ENCODE assay signal across 8 mouse cellular contexts in genomic region chr15:98832161-98833058, GRCm38 (mm10). TPM values are rescaled to one million over a fixed set of nuclear protein-coding genes. Genes with fewer than 3 reads are reported as not detected.
DNase-seq lines count a peak whose midpoint lies in the region; ATAC-seq and TF ChIP-seq lines count a peak whose summit lies in the region.

No protein-coding gene starts in this region.

- no peak overlapping the region for H3K4me3 ChIP-seq in kidney, adult 2 months (ENCODE audit: insufficient read depth, low read depth, low read length)
- 0 out of 2 replicates have a peak overlapping the region, but pooled peaks have one; percentile 79 for H3K4me3 ChIP-seq in hindbrain, embryonic 14.5 days (replicated peaks; ENCODE audit: low read length)

- DNase-seq in kidney, adult 2 months, result no peak
- DNase-seq in kidney, postnatal 25 days, result no peak
- DNase-seq in MN1 (ENCODE audit: low spot score), result peak; percentile 67
- DNase-seq in hindbrain, embryonic 14.5 days (ENCODE audit: low spot score), result no peak
- DNase-seq in thymus, postnatal 0 days (ENCODE audit: low spot score), result peak; percentile 81
- no peak for DNase-seq in right cerebral cortex, adult 2 months (ENCODE audit: low spot score in 2 of 2)
- DNase-seq in cerebellum, adult 11 months, result no peak

- H3K4me2 ChIP-seq in hindbrain, embryonic 14.5 days (replicated peaks), result peak overlapping the region; percentile 77

- no peaks in the 10 kb centered on the region for H3K9me3 ChIP-seq in hindbrain, embryonic 14.5 days (ENCODE audit: control insufficient read depth, low read length)

- no peak for ATAC-seq in hindbrain, embryonic 14.5 days (ENCODE audit: low FRiP score)
- ATAC-seq in megakaryocyte-erythroid progenitor cell, adult 5-6 weeks (replicated peaks; ENCODE audit: low FRiP score, low TSS enrichment, poor library complexity, severe bottlenecking), result peak; percentile 54

- no peaks in the 10 kb centered on the region for H3K27me3 ChIP-seq in kidney, adult 2 months (replicated peaks; ENCODE audit: control insufficient read depth, insufficient read depth, low read length)
- no peaks in the 10 kb centered on the region for H3K27me3 ChIP-seq in hindbrain, embryonic 14.5 days (ENCODE audit: control insufficient read depth, insufficient read depth, low read length)

- H3K9ac ChIP-seq in hindbrain, embryonic 14.5 days, result no peak overlapping the region

- 56% methylated on average over 12 of the region's 12 CpGs for WGBS in kidney, adult 2 months
- 65% methylated on average over 12 of the region's 12 CpGs for WGBS in hindbrain, embryonic 14.5 days

- TF ChIP-seq POLR2A in kidney, adult 2 months (IDR thresholded peaks at IDR 0.05; ENCODE audit: low read depth, low read length), result no peak

- peaks cover 6% of the 10 kb centered on the region; the same call in 1 of the 2 replicates for H3K4me1 ChIP-seq in kidney, adult 2 months (ENCODE audit: control insufficient read depth, insufficient read depth, low read length)
- H3K4me1 ChIP-seq in hindbrain, embryonic 14.5 days (replicated peaks; ENCODE audit: control insufficient read depth, insufficient read depth, low read length), result peaks cover 10% of the 10 kb centered on the region

- peaks cover 7% of the 10 kb centered on the region for H3K36me3 ChIP-seq in kidney, adult 2 months (ENCODE audit: control insufficient read depth, insufficient read depth, low read length)
- H3K36me3 ChIP-seq in hindbrain, embryonic 14.5 days (replicated peaks; ENCODE audit: control insufficient read depth, insufficient read depth), result peaks cover 49% of the 10 kb centered on the region

- 0 out of 2 replicates have a peak overlapping the region, but pooled peaks have one; percentile 47 for H3K27ac ChIP-seq in kidney, adult 2 months (ENCODE audit: insufficient read depth, low read depth, low read length)
- peak overlapping the region; percentile 85 for H3K27ac ChIP-seq in hindbrain, embryonic 14.5 days

- no peak for TF ChIP-seq CTCF in kidney, adult 2 months (conservative IDR thresholded peaks at IDR 0.05; ENCODE audit: insufficient read depth, insufficient read length, low read depth, low read length)

RNA-seq across cellular contexts. Expression of gene Prkag1, which starts 1.1 kb away (rescaled TPM):
- 68.9 and 72.7 TPM in 2 replicates for polyA plus RNA-seq in kidney, adult 2 months (2012; rRNA removed)
- polyA plus RNA-seq in hindbrain, embryonic 14.5 days (2014; fragmentation: Nextera tagmentation; extraction: Ambion mirVana), result 59.0 and 65.3 TPM in 2 replicates
- 61.3 and 121 TPM in 2 replicates for total RNA-seq in megakaryocyte-erythroid progenitor cell, adult 5-6 weeks (2014; fragmentation: Nextera tagmentation)
- 120 and 143 TPM in 2 replicates for total RNA-seq in megakaryocyte-erythroid progenitor cell, adult 5-6 weeks (2017)
- polyA plus RNA-seq in thymus, postnatal 0 days (2015; fragmentation: Nextera tagmentation; extraction: Ambion mirVana), result 103 and 107 TPM in 2 replicates

RNA-seq across cellular contexts. Expression of gene Ddn, which starts 23.1 kb away (rescaled TPM):
- polyA plus RNA-seq in kidney, adult 2 months (2012; rRNA removed), result 12.1 and 12.3 TPM in 2 replicates
- 0.59 and 0.64 TPM in 2 replicates for polyA plus RNA-seq in hindbrain, embryonic 14.5 days (2014; fragmentation: Nextera tagmentation; extraction: Ambion mirVana)
- not detected in 2 replicates for total RNA-seq in megakaryocyte-erythroid progenitor cell, adult 5-6 weeks (2014; fragmentation: Nextera tagmentation)
- total RNA-seq in megakaryocyte-erythroid progenitor cell, adult 5-6 weeks (2017), result 0.08 TPM in 1 of 2 replicates, not detected in the other
- 0.10 and 0.13 TPM in 2 replicates for polyA plus RNA-seq in thymus, postnatal 0 days (2015; fragmentation: Nextera tagmentation; extraction: Ambion mirVana)

RNA-seq across cellular contexts. Expression of gene Kmt2d, which starts 38.6 kb away (rescaled TPM):
- polyA plus RNA-seq in kidney, adult 2 months (2012; rRNA removed), result 18.8 and 20.8 TPM in 2 replicates
- polyA plus RNA-seq in hindbrain, embryonic 14.5 days (2014; fragmentation: Nextera tagmentation; extraction: Ambion mirVana), result 12.9 and 14.9 TPM in 2 replicates
- total RNA-seq in megakaryocyte-erythroid progenitor cell, adult 5-6 weeks (2014; fragmentation: Nextera tagmentation), result 55.2 and 72.7 TPM in 2 replicates
- 27.5 and 31.8 TPM in 2 replicates for total RNA-seq in megakaryocyte-erythroid progenitor cell, adult 5-6 weeks (2017)
- 9.4 and 15.6 TPM in 2 replicates for polyA plus RNA-seq in thymus, postnatal 0 days (2015; fragmentation: Nextera tagmentation; extraction: Ambion mirVana)

RNA-seq across cellular contexts. Expression of gene Wnt1, which starts 42.8 kb away (rescaled TPM):
- 0.04 TPM in 1 of 2 replicates, not detected in the other for polyA plus RNA-seq in kidney, adult 2 months (2012; rRNA removed)
- polyA plus RNA-seq in hindbrain, embryonic 14.5 days (2014; fragmentation: Nextera tagmentation; extraction: Ambion mirVana), result 1.9 and 2.1 TPM in 2 replicates
- total RNA-seq in megakaryocyte-erythroid progenitor cell, adult 5-6 weeks (2014; fragmentation: Nextera tagmentation), result not detected in 2 replicates
- not detected in 2 replicates for total RNA-seq in megakaryocyte-erythroid progenitor cell, adult 5-6 weeks (2017)
- 0.08 TPM in 1 of 2 replicates, not detected in the other for polyA plus RNA-seq in thymus, postnatal 0 days (2015; fragmentation: Nextera tagmentation; extraction: Ambion mirVana)

RNA-seq across cellular contexts. Expression of gene Wnt10b, which starts 54.5 kb away (rescaled TPM):
- polyA plus RNA-seq in kidney, adult 2 months (2012; rRNA removed), result 0.22 and 0.25 TPM in 2 replicates
- not detected in 2 replicates for polyA plus RNA-seq in hindbrain, embryonic 14.5 days (2014; fragmentation: Nextera tagmentation; extraction: Ambion mirVana)
- total RNA-seq in megakaryocyte-erythroid progenitor cell, adult 5-6 weeks (2014; fragmentation: Nextera tagmentation), result not detected in 2 replicates
- total RNA-seq in megakaryocyte-erythroid progenitor cell, adult 5-6 weeks (2017), result not detected in 2 replicates
- 0.85 TPM in 2 replicates for polyA plus RNA-seq in thymus, postnatal 0 days (2015; fragmentation: Nextera tagmentation; extraction: Ambion mirVana)

Comparison
In these comparisons a context has a peak if more than half of its experiments do, and no peak if none do; other contexts are left out.
1. DNase-seq: peak in MN1 (single experiment) and thymus, postnatal 0 days (single experiment); none in kidney, adult 2 months (single experiment), kidney, postnatal 25 days (0 of 2), hindbrain, embryonic 14.5 days (single experiment), right cerebral cortex, adult 2 months (0 of 2) and cerebellum, adult 11 months (single experiment).